ENCODE assay signal across 8 mouse cellular contexts in genomic region chr7:70349981-70350670, GRCm38 (mm10). TPM values are rescaled to one million over a fixed set of nuclear protein-coding genes. Genes with fewer than 3 reads are reported as not detected.
DNase-seq lines count a peak whose midpoint lies in the region; ATAC-seq and TF ChIP-seq lines count a peak whose summit lies in the region.

No protein-coding gene starts in this region.

- intact Hi-C loops in heart, postnatal 10 days (cut with DNase I): loop anchor here (2.0 to 10.0 kb wide), 5 partner anchors 882 to 1797 kb away; no protein-coding TSS in a partner anchor
- intact Hi-C loops in gastrocnemius, postnatal 14 days (cut with DNase I; ENCODE audit: low total_unique reads): loop anchor here (5.0 kb wide), 1 partner anchor 1522 kb away; no protein-coding TSS in a partner anchor

- no peak for ATAC-seq in heart, embryonic 15.5 days (replicated peaks; ENCODE audit: insufficient number of reproducible peaks, insufficient read depth, low FRiP score, low read depth)
- ATAC-seq in embryonic facial prominence, embryonic 11.5 days (replicated peaks; ENCODE audit: insufficient number of reproducible peaks, low FRiP score, low TSS enrichment, low read depth): no peak
- ATAC-seq in intestine, postnatal 0 days: no peak
- ATAC-seq in midbrain, embryonic 16.5 days: no peak

- peaks cover 45% of the 10 kb centered on the region for H3K27me3 ChIP-seq in heart, embryonic 15.5 days
- no peaks in the 10 kb centered on the region for H3K27me3 ChIP-seq in embryonic facial prominence, embryonic 11.5 days (ENCODE audit: control insufficient read depth, insufficient read depth, low read length)
- H3K27me3 ChIP-seq in intestine, postnatal 0 days (replicated peaks; ENCODE audit: control insufficient read depth, insufficient read depth, low read length): no peaks in the 10 kb centered on the region; the same call in none of the 2 replicates
- H3K27me3 ChIP-seq in midbrain, embryonic 16.5 days (ENCODE audit: control insufficient read depth, insufficient read depth, low read depth, low read length): peaks cover 30% of the 10 kb centered on the region

- no peak for DNase-seq in heart, postnatal 10 days
- DNase-seq in embryonic facial prominence, embryonic 11.5 days (ENCODE audit: low spot score): no peak
- no peak for DNase-seq in gastrocnemius, postnatal 14 days
- no peak for DNase-seq in lung, adult 18-20 months
- no peak for DNase-seq in T-cell, adult 2 months (ENCODE audit: low spot score)

- peak overlapping the region; percentile 89 for H3K4me2 ChIP-seq in heart, embryonic 15.5 days
- H3K4me2 ChIP-seq in embryonic facial prominence, embryonic 11.5 days (ENCODE audit: low read depth, low read length): peak overlapping the region; percentile 90
- peak overlapping the region; percentile 96 for H3K4me2 ChIP-seq in intestine, postnatal 0 days (replicated peaks; ENCODE audit: low read depth)
- H3K4me2 ChIP-seq in midbrain, embryonic 16.5 days (ENCODE audit: low read length): peak overlapping the region; percentile 76

- H3K9ac ChIP-seq in heart, embryonic 15.5 days: peak overlapping the region; percentile 67; the same call in 1 of the 2 replicates
- H3K9ac ChIP-seq in embryonic facial prominence, embryonic 11.5 days (replicated peaks; ENCODE audit: low read length): peak overlapping the region; percentile 87
- peak overlapping the region; percentile 78 for H3K9ac ChIP-seq in intestine, postnatal 0 days (ENCODE audit: low read depth, low read length)
- H3K9ac ChIP-seq in midbrain, embryonic 16.5 days (ENCODE audit: low read depth, low read length): peak overlapping the region; percentile 64

- 14% methylated on average over 20 of the region's 20 CpGs for WGBS in heart, embryonic 15.5 days
- 4% methylated on average over 20 of the region's 20 CpGs for WGBS in embryonic facial prominence, embryonic 11.5 days
- WGBS in intestine, postnatal 0 days: 50% methylated on average over 20 of the region's 20 CpGs
- WGBS in midbrain, embryonic 16.5 days: 5% methylated on average over 20 of the region's 20 CpGs

- H3K36me3 ChIP-seq in heart, embryonic 15.5 days: no peaks in the 10 kb centered on the region
- H3K36me3 ChIP-seq in embryonic facial prominence, embryonic 11.5 days (replicated peaks; ENCODE audit: control insufficient read depth, insufficient read depth, low read depth, low read length): no peaks in the 10 kb centered on the region; the same call in 1 of the 2 replicates
- no peaks in the 10 kb centered on the region for H3K36me3 ChIP-seq in intestine, postnatal 0 days (ENCODE audit: control insufficient read depth, insufficient read depth)
- H3K36me3 ChIP-seq in midbrain, embryonic 16.5 days (ENCODE audit: control insufficient read depth, insufficient read depth, low read length): no peaks in the 10 kb centered on the region

- H3K27ac ChIP-seq in heart, embryonic 15.5 days: peak overlapping the region; percentile 79
- peak overlapping the region; percentile 98 for H3K27ac ChIP-seq in embryonic facial prominence, embryonic 11.5 days (replicated peaks; ENCODE audit: low read depth, low read length)
- H3K27ac ChIP-seq in intestine, postnatal 0 days (ENCODE audit: low read depth, low read length): no peak overlapping the region
- peak overlapping the region; percentile 89 for H3K27ac ChIP-seq in midbrain, embryonic 16.5 days (ENCODE audit: low read length)

- H3K9me3 ChIP-seq in heart, embryonic 15.5 days (replicated peaks): no peaks in the 10 kb centered on the region
- no peaks in the 10 kb centered on the region for H3K9me3 ChIP-seq in embryonic facial prominence, embryonic 11.5 days (replicated peaks; ENCODE audit: control insufficient read depth, low read length)
- no peaks in the 10 kb centered on the region for H3K9me3 ChIP-seq in intestine, postnatal 0 days (ENCODE audit: control insufficient read depth)
- H3K9me3 ChIP-seq in midbrain, embryonic 16.5 days (replicated peaks; ENCODE audit: control insufficient read depth, low read length, poor library complexity, severe bottlenecking): no peaks in the 10 kb centered on the region

- TF ChIP-seq CTCF in intestine, postnatal 0 days (IDR thresholded peaks at IDR 0.05; ENCODE audit: low read depth): no peak

- H3K4me3 ChIP-seq in heart, embryonic 15.5 days: peak overlapping the region; percentile 64
- peak overlapping the region; percentile 67 for H3K4me3 ChIP-seq in embryonic facial prominence, embryonic 11.5 days (ENCODE audit: low read depth, low read length)
- peak overlapping the region; percentile 73 for H3K4me3 ChIP-seq in intestine, postnatal 0 days (ENCODE audit: low read depth, low read length)
- H3K4me3 ChIP-seq in midbrain, embryonic 16.5 days (ENCODE audit: low read depth, low read length): peak overlapping the region; percentile 54

- peaks cover 31% of the 10 kb centered on the region for H3K4me1 ChIP-seq in heart, embryonic 15.5 days (replicated peaks)
- peaks cover 12% of the 10 kb centered on the region; the same call in 1 of the 2 replicates for H3K4me1 ChIP-seq in embryonic facial prominence, embryonic 11.5 days (ENCODE audit: control insufficient read depth, insufficient read depth, low read length)
- H3K4me1 ChIP-seq in intestine, postnatal 0 days (replicated peaks; ENCODE audit: control insufficient read depth, insufficient read depth, low read length): no peaks in the 10 kb centered on the region; the same call in 1 of the 2 replicates
- peaks cover 16% of the 10 kb centered on the region for H3K4me1 ChIP-seq in midbrain, embryonic 16.5 days (ENCODE audit: control insufficient read depth, insufficient read depth, low read length)

RNA-seq across cellular contexts. Expression of gene Nr2f2, which starts 16.4 kb away (rescaled TPM):
- 25.1 and 27.6 TPM in 2 replicates for polyA plus RNA-seq in heart, embryonic 15.5 days (2015; fragmentation: Nextera tagmentation; extraction: Ambion mirVana)
- total RNA-seq in heart, postnatal 10 days (2021): 10 to 100 TPM; 25.2 to 30.0 TPM
- 106 and 114 TPM in 2 replicates for polyA plus RNA-seq in embryonic facial prominence, embryonic 11.5 days (2014; fragmentation: Nextera tagmentation; extraction: Ambion mirVana)
- 17.9 and 19.1 TPM in 2 replicates for polyA plus RNA-seq in intestine, postnatal 0 days (2015; fragmentation: Nextera tagmentation; extraction: Ambion mirVana)
- polyA plus RNA-seq in midbrain, embryonic 16.5 days (2015; fragmentation: Nextera tagmentation; extraction: Ambion mirVana): 78.0 and 102 TPM in 2 replicates
- 10 to 100 TPM; 22.2 to 30.2 TPM for total RNA-seq in gastrocnemius, postnatal 14 days (2021)
